Mouse (Mus musculus) CD4-positive, CD25-positive, alpha-beta regulatory T cell, adult 2 months (primary cell): ENCODE results near the gene Add1.

Source experiments
- DNase-seq: peaks from one replicate; pipeline ENCODE4 v3.0.0-alpha.2; 2012; ENCODE audit warnings: low read depth, low spot score

The Add1 gene

DNA sequence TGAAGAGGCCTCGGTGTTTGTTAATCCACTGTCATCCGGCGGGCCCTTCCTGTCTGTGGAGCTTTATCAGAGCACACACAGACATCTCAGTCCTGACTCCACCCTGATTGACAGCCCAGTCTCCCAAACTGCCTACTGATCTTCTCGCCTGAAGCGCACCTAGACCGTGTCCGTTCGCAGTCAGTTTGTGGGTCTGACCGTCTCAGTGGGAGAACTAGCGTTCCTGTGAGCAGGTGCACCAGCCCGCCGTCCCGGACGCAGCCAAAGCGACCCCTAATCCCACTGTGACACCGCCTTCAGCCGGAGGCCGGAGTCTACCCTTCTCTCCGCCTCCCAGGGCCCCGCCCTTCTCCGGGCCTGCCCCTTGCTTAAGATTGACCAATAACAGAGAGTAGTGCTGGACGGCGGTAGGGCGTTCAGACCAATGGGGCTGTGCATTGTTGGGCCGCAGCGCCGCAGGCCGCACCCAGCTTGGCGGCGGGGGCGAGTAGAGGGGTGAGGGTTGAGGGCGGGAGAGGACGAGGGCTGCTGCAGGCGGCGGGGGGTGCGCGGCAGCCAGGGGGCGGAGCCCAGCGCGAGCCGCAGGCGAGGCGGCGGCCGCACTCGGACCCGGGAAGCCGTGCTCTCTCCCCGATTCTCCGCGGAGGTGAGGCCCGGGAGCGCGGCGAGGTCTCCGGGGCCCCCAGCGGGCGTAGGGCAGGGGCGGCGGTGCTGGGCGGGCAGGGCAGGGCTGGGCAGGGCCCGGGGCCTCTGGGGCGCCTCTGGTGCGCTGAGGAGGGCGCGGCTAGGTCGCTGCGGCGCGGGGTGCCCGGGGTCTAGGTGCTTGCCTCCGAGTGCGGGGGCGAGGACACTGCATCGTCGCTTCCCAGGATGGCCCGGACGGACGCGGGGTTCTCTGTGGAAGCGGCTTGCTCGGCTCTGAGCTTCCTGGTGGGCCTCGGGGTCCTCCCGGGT is at the start of gene Add1:
Gene Add1 (plus strand): TSS at position 397 of the 954 bp plus-strand sequence.
- DNase-seq, result peak; percentile 98

DNA sequence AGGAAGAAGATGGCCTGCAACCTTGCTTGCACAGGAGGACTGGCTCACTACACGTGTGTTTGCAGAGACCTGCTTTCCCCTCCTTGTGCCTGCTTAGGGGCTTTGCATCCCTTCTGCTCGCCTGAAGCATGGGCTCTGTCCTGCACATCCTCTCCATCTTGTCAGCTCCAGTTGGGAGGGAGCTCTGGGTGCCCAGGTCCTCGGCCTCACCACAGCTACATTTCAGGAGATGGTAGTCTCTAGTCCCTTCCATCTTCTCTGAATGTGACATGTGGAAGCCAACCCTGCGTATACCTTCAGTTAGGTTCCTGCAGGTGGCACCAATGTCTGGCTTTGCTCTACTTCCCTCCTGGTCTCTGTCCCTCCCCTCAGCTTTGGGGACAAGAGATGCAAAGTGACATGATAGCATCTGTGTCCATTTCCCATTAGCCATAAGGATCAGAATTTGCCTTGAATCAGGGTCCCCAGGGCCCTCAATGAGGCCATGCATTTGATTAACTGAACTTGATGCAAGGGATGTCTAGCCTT is 49.4 kb upstream of the Add1 start:
- DNase-seq, result peak; percentile 44

DNA sequence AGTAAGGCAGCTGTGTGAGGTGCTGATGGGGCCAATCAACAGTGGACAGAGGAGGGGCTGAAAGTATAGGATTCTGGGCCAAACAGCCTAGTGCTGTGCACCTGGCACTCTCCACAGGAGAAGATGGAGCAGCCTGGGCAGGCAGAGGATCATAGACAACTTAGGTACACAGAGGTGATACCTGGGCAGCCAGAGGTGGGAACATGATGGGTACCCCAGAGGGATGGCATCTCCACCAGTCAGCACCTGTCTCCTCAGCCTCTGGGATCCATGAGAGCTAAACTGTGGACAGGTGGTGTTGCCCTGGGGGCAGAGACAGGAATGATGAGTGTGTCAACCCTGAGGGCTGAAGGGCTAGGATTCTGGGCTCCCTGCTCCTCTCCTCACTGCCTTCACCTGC is 49.0 kb upstream of the Add1 start:
- DNase-seq, result no peak

- peak; percentile 96 for DNase-seq
Measured at GRCm38 (mm10) chr5:34525663-34526476, 47.6 kb upstream of the Add1 start, which contains the start of gene Sh3bp2. TSS of gene Sh3bp2 (plus strand) at chr5:34525838.

GRCm38 (mm10) chr5:34526477-34526775 is 47.0 kb upstream of the Add1 start:
- no peak for DNase-seq

- DNase-seq, result no peak
Measured at GRCm38 (mm10) chr5:34527352-34527751, 46.1 kb upstream of the Add1 start.

- DNase-seq, result no peak
Measured at GRCm38 (mm10) chr5:34528724-34529123, 44.7 kb upstream of the Add1 start.

GRCm38 (mm10) chr5:34530116-34530515 is 43.3 kb upstream of the Add1 start:
- no peak for DNase-seq

DNA sequence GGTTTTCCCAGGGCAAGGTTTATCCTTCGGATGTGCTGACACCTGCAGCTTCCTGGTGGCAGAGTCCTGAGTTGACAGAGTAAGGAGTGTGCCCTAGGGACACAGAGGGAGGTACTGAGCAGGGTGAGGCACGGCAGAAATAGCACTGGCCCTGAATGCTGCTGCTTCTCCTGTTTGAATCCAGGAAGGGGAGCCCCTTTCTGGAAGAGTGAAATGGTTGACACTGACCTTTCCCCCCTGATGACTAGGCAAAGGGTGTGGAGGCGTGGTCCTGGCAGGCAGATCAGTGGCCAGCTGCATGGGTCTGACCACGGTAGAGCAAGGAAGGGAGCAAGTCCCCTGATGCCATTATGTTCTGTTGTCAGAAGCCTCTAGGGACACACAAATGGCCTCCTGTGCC is 42.8 kb upstream of the Add1 start:
- DNase-seq, result no peak

- DNase-seq, result no peak
Measured at GRCm38 (mm10) chr5:34533066-34533465, 40.4 kb upstream of the Add1 start.

DNA sequence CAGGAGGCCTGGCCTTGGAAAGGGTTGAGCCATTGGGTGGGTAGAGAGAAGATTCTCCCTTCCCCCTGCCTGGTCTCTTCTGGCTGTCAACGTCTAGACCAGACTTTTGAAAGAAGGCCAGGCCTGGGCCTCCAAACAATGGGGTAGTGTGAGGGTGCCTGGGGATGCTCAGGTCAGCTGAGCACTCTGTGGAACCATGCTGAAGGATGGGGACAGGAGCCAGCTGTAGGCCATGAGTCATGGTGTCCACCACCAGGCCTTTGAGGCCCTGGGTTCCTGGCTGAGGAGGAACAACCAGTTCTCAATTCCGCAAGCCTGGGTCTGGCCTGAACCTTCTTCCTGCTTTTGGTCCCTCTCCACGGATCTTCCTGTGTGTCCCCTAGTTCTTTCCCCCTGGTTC is 39.6 kb upstream of the Add1 start:
- DNase-seq, result no peak

DNA sequence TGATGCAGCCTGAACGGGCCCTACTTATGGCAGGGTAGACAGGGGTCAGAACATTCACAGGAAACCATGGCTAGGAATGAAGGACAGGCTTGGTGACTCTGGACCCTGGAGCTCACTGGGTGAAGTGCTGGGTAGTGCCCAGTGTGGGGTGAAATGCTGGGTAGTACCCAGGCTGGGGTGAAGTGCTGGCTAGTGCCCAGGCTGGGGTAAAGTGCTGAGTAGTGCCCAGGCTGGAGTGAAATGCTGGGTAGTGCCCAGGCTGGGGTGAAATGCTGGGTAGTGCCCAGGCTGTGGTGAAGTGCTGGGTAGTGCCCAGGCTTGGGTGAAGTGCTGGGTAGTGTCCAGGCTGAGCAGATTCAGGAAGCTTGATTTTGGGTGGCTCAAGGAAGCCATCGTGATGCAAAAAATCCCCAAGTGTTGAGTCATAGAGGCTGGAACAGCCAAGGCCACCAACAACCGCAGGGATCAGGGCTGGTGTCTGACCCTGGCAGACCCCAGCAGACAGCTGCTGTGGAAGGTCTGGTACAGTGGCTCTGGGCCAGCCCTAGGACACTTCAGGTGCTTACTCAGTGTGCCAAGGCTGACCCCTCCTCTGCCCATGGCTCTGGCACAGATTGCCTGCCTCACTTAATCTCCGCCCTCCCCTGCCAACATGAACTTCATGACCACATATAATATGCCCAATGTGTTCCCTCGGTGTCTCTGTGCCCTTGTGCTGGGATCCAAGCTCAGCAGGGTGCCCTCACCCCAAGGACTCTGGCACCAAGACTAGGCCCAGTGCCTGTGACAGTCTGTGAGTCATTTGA is 38.5 kb upstream of the Add1 start:
- no peak for DNase-seq

- DNase-seq, result no peak
Measured at GRCm38 (mm10) chr5:34535831-34536230, 37.6 kb upstream of the Add1 start.

GRCm38 (mm10) chr5:34538079-34538478 is 35.4 kb upstream of the Add1 start:
- DNase-seq, result no peak

DNA sequence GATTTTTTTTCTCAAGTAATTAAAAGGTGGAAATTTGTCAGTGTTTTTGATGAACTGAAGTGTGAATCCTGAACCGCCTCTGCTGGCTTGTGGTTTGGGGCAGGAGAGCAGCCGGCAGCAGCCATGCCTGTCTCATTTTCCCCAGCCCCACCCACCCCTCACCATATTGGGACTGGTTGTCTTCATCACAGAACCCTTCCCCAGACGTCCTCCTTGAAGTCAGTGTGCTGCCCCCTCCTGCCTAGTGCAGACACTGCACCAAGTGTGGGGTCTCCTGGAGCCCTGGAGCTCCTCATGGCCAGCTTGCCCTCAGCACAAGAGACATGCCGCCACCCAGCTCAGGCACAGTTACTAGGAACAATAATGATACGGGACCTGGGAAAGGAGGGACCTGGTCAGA is 34.9 kb upstream of the Add1 start:
- peak; percentile 82 for DNase-seq

DNA sequence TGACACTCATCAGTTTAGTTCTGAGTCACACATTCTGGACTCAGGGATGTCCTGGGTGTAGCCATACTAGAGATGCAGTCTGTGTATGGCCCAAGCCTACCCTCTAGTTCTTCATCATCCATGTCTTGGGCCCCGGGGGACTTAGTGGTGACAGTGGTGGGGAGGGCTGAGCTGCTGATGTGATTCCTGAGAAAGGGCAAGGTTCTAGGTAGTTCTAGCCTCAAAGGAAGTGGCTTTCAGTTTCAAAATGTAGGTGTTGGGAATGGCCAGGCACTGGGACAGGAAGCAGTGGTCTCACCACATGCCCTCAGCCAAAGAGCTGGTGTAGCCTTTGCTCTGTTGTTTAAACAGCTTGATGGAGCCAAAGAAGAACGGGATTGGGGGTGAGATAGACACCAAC is 34.3 kb upstream of the Add1 start:
- DNase-seq, result no peak

- DNase-seq, result no peak
Measured at GRCm38 (mm10) chr5:34542166-34542565, 31.3 kb upstream of the Add1 start.

DNA sequence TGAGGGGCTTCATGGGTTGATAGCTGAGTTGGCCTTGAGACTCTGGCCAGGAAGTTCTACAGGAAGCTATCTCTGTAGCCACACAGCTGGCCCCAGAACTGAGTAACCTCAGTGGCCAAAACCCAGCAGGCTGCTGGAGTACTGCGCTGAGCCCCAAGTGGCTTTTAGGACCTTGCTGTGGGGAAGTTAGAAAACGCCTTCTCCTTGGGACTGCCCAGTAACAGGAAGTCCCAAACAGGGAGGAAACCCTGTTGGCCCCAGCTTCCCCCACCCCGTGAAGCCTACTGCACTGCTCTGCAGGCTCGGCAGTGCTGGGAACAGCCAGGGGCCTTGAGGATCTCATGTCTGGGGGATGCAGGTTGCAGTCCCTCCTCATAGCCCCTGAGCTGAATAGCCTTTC is 30.4 kb upstream of the Add1 start:
- DNase-seq, result peak; percentile 43

GRCm38 (mm10) chr5:34547410-34547809 is 26.1 kb upstream of the Add1 start:
- peak; percentile 73 for DNase-seq

DNA sequence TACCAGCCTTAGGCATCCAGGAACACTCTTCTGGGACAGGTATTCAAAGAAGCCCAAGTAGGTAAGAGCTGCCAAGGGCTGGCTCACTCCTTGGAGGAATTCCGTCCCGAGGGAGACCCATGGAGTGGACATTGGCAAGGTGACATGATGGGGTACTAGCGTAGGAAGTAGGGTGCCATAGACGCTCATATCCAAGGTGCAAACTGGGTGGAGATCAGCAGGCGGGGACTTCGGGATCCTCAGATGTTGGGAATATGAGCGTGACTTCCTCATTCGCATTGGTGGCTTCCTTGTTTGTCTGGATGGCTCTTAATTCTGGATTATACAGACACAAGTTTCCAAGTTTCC is 24.4 kb upstream of the Add1 start:
- DNase-seq, result no peak

DNA sequence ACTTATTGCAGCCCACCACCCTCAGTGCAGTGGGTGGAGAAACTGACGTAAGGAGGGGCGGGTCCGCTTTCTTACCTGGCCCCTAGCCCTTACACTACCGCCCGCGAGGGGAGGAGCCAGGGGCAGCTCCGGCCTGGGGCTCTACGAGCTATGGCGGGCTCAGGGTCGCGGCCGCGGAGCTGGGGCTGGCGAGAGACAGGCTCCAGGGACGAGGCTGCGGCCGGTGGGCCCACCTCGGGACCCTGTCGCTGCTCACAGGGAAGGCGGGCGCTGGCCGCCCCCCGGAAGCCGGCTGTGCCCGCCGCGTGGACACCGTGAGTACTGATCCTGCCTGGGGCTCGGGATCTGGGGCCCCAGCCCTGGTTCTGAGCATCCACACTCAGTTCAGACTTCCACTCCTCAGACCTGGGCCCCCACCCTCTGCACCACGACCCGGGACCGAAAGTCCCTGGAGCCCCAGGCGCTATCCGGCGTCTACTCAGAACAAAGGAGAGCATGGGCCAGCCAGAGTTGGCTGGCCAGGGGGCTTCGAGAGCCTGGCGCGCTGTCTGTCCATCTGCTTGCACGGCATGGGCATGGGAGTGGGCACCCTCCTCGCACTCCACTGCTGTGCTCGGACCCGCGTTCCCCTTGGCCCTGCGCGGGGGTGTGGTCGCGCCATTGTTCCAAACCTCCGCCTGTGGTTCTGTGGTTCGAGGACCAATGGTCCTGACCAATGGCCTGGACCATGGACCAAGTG is 23.8 kb upstream of the Add1 start:
- peak; percentile 62 for DNase-seq
